Mouse (Mus musculus) cerebellum, postnatal 14 days (tissue): Measurements from ENCODE around the gene Crygb.

Experiments used
- DNase-seq, 2 experiments: peaks; one replicate each; pipeline ENCODE4 v3.0.0; 2021; ENCODE audit warnings: mixed read lengths in 2 of 2

The Crygb gene

DNA sequence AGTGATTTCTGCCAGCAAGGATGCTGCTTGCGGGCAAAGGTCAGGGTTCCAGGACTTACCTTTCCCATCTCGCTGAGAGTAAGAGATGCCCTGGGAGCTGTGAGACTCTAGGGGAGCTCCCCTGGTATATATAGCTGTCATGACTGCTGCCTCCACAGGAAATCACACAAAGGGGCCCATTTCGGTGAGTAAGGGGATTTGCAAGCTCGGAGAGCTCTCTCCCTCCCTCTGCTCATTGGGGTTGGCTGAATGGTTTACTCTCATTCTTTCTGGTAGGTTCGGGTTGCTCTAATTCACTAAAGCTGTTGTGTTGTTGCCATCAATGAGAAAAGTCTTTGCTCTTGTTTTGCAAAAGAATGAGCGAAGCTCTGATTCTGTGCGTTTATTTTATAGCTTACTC lies at the start of gene Crygb:
TSS of gene Crygb (minus strand) at position 101 of the 400 bp plus-strand sequence.
- no peak for DNase-seq

DNA sequence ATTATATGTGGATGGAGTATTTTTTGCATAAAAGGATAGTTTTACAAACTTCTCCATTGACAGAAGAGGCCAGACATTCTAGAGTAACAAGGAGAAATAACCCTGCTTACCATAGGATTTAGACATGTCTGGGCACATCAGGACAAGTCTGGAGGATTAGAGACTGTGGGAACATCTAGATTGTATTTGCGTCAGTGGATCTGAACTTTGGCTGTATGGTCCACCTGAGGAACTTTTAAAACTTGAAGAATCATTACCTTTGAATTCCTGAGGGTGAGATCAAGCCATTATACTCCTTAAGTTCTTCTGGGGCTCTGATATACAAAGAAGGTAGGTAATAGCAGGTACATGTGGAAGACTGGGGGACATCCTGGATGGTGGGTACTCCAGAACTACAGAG lies 49.6 kb upstream of the Crygb start:
- no peak for DNase-seq

DNA sequence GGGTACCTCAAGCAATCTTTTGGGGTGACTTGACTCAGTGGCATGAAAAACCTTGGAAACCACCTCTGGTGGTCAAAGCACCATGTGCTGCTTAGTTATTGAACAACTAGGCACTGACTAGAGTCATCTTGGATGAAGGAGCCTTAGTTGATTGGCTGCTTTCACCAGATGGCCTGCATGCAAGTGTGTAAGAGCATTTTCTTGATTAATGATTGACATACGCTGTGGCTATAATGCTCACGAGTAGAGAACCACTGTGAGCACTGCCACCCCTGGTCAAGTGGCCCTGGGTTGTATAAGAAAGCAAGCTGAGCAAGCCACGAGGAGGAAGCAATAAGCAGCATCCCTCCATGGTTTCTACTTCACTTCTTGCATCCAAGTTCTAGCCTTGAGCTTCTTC lies 48.1 kb upstream of the Crygb start:
- no peak for DNase-seq

DNA sequence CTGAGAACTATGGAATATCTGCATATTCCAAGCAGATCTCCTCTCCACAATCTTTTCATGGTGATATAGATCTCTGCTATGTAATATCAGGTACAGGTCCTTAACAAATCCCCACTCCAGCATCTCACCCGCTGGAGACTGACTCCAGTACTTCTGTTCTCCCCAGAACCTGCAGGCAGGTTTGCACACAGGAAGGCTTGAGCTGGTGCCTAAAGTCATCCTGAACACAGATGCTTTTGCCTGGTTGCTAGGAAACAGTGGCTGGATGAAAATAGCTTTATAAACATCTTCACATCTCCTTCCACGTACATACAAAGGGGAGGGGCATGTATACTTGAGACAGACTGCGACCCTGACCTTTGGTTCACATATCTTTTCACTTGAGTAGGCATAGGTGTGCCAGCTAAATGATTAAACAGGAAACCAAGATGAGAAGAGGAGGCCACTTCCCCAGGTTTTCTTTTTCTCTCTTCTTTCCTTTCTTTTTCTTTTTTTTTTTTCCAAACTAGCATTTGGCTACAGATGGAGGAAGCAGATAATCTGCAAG lies 47.6 kb upstream of the Crygb start:
- DNase-seq, result no peak

DNA sequence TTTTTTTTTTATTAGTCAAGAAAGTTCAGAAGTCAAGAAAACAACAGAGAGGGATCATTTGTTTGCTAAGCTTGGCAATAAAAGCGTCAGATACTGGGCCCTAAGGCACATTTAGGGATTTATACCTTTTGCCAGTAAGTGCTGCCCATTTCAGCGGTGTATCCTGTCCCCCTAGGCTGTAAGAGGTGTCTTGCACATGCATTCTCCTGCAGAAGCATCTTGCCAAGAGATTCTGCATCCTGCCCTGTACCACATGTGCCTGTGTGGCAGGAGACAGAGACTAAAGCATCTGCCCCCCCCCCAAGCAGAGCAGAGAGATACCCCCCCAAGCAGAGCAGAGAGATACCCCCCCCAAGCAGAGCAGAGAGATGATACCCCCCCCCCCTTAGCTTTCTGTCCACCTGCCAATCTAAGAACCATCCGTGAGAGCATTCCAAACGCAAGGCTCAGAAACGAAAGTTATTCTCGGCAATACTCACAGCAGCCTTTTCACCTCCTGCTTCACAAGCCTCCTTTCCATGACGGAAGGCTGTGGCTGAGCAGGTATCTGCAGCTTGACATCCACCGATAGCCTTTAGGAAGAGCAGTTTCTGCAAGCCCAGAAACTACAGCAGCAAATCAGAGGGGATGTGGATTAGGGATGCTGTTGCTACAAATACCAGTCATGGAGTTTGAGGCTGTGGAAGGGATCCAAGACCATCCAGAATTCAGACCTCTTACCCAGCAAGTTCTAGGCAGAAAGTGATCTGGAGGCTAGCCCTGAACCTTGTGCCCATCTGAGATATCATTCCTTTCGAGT lies 40.7 kb upstream of the Crygb start, which contains the start of gene D630023F18Rik:
TSS of gene D630023F18Rik (minus strand) at position 641 of the 799 bp plus-strand sequence.
- DNase-seq, result peak; percentile 42 to 59

DNA sequence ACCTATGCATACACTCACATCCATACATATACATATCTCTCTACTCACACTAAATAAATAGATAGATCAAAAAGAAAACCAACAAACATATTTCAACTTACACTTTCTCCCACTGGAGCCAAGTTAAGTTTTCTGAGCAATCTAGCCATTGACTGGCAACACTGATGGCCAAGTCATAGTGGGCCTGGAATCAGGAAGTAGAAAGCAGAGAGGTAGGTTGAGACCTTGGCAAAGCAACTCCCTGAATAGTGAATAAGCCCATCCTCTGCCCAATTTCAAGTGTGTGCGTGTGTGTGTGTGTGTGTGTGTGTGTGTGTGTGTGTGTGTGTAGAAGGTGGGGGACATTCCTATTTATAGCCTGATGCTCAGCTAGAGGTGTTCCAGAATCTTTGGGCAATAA lies 37.4 kb upstream of the Crygb start, which contains the start of gene Gm28845:
TSS of gene Gm28845 (minus strand) at position 121 of the 400 bp plus-strand sequence.
- no peak for DNase-seq

DNA sequence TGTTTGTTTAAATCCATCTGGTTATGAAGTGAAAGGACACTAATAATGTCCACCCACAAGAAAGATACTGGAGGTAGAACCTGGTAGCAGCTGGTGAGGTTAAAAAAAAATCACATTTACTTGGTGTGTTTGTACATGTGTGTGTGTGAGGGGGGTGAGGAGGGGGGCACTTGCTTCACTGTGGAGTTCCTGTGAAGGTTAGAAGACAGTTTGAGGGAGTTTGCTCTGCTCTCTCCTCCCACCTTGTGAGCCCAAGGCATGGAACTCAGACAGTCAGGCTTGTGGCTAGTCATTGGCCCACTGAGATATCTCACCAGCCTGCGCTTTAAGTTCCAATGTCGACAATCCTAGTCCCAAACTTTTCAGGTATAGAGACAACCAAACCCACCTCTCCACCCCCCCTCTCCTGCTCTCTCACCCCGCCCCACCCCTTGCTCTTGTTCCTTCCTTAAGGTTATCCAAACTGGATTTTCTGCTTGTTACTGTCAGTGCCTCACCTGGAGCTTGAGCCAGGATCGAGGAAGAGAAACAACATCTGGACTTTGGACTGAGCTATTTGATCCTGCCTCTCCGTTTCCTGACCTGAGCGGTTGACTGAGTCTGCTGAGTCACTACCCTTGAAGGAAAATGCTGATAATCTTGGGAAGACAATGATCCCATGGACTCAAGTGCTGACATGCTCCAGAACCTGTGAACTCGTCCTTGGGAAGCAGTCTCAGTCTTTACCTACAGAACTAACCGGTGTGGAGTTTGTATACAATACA lies 36.2 kb upstream of the Crygb start:
- DNase-seq, result no peak

DNA sequence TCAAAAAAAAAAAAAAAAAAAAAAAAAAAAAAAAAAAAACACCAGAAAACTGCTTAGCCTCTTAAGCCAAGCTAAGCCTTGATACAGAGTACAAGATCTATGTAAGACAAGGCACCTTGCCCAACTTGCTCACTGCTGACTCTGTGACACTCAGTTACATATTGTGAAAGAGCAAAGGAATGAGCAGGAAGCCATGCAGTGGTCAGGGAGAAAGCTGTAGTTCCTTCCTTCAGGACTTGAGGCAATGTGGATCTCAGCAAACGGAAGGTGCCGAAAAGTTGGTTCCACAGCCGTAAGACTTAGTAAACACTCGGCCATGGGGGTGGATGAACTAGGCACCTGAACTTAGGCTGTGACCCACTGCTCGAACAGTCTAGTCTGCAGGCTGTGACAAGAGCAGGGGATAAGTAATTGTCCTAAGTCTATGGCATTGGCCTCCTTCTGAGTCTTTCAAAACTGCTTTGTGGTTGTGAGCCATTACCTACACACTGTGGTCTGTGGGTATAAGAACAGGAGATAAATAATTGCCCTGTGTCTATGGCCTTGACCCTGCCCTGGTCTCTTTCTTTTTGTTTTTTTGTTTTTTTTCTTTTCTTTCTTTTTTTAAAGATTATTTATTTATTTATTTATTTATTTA lies 31.6 kb upstream of the Crygb start:
- no peak for DNase-seq

DNA sequence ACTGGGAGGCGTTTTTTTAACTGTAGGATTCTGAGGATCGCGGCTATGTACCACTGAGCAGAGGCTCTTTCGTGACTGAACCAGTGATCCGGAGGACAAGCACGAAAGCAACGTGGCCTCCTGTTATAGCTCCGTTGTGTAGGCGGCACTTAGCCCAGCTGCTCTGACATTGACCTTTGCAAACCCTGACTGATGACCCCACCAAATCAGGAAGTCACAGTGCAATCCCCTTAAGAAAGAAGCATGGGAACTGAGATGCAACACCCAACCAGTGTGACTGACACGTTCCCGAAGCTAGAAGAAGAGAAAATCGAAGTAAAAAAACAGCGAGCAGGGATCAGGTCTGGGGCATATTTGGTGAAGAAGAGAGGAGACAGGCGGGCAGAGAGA lies 30.7 kb upstream of the Crygb start:
- peak in 1 of 2 experiments; percentile 1 for DNase-seq

DNA sequence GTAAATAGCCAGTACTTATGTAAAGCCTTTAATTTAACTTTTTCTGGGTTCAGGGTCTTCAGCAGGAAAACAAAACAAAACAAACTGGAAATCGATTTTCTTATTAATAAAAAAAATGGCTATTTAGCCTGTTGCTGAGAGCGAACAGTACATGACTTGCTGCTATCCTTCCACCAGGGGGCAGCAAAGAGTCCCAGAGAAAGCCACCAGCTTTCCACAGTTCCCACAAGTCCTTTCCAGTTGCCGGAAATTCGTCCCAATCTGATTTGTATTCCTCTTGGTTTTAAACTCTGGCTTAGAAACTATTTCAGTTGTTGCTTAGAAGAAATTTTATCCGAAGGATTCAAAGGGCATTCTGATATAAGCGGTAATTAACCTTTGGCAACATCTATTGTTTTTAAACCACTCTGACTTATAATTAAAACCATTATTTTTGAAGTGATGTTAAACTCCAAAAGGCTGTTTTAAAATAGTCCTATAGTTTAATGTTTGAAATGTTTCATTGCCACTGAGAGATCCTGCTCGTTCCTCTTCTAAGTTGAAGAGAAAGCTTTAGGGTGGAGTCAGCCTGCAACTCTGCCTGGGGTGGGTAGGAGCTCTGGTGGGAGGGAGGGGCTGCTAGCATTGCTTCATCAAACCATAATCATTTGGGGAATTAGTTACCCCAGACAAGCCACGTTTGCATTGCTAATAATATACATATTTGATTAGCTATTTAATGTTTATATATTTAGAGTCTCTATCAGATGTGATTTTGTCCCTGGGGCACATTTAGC lies 30.1 kb upstream of the Crygb start:
- DNase-seq, result peak; percentile 85 to 87

DNA sequence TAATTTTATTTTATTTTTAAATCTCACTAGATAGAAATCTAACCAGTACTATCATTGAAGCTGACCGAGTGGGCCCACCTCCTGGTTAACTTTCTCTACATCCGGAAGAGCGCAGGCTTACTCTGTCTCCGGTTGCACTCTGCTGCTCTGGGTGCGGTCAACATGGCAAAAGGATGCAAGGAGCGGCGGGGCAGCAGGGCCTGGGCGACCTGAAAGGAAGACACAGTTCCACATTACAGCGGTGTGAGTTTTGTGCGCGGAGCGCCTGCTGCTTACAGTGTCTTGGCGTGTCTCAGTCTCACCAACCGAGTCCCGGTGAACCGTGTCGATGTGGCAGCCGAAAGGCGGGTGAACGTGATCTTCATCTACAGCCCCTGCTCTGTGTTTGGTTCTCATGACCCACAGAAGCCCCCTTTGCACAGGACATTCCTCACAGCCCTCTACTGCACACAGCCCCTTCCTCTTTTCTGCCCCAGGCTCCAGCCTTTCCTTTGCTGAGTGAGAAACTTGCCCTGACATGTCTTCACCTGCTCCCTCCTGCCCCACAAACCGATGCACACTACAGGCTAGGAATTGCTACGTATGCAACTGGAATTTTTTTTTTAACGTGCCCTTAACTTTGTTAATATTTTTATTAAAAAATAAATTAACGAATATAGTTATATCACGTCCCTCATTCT lies 27.8 kb upstream of the Crygb start:
- no peak for DNase-seq

DNA sequence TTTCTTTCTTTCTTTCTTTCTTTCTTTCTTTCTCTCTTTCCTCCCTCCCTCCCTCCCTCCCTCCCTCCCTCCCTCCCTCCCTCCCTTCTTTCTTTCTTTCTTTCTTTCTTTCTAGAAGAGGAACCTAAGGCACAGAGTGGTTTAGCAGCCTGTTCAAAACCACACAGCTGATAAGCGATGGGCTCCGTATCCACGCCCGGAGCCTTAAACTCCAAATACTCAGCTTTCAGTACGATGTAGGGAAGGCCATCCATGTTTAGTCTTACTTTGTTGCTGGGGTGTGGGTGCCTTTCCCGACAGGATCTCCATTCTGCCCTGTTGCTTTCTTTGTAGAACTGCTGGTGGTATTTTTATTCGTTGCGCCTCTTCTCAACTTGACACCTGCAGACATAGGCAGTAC lies 27.1 kb upstream of the Crygb start:
- no peak for DNase-seq

DNA sequence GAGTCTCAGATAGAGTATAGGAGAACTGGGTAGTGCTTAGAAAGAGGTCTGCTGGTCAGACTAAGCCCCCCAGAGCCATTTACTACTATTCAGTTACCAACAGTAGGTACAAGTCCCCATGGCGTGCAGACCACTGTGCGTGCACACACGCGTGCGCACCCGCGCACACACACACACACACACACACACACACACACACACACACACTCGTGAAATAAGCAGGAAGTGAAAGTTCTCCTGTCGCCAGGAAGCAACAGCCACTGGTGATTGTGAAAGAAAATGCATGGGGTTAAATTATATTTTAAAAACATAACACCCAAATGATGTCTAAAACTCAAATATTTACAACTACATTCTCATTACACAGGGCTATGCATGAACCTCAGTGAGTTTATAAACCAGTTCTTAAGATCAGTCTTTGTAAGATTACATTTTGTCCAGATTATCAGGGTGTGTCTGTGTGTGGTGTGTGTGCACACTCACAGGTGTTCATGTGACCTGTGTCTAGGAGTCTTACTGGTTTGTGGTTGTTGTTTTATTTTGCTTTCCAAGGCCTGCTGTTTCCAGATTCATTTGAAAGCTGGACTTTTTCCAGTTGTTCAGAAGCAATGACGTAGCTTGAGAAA lies 25.7 kb upstream of the Crygb start:
- no peak for DNase-seq

DNA sequence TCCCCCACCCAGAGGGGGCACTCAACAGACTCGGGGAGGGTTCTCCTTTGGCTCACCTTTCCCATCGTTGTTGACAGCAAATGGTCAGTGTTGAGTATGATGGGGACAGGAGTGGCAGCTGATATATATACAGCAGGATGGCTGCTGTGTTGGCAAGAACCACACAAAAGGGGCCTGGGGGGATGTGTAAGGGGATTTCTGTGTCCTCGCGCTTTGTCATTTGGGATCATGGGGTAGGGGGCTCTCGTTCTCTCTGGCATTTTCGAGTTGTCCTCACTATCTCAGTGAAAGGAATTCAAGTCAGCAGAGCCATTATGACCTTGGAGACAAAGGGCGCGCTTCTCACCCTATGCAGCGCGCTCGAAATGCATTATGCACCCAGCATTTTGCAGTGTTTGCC lies 21.2 kb upstream of the Crygb start, which contains the start of gene Cryga:
TSS of gene Cryga (minus strand) at position 101 of the 400 bp plus-strand sequence.
- DNase-seq, result no peak

DNA sequence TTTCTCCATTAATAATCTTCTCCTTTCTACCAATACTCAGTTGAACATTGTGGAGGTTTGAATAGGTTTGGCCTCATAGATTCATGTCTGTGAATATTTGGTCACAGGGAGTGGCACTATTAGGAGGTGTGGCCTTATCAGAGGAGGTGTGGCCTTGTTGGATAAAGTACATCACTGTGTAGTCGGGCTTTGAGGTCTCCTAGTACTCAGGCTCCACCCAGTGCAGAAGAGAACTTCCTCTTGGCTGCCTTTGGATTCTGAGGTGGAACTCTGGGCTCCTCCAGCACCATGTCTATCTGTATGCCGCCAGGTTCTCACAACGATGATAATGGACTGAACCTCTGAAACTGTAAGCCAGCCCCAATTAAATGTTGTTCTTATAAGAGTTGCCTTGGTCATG lies 14.9 kb upstream of the Crygb start:
- DNase-seq, result no peak

DNA sequence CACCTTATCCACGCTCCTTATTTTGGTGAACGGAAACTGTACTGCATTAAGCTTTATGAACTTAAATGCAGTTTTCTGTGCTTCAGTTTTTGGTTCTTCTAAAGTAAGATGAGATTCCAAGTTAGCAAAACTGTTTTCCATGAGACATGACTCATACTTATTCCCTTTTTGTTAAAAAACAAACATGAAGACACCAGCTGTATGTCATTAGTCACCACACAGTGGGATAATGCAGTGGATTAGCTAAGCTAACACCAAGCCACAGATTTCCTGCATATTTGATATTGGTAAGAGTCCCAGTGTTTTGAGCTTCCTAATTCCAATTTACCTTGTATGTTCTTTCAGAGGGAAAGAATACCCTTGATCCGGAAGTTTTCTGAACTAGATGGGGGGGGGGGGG lies 9.5 kb upstream of the Crygb start:
- no peak for DNase-seq

DNA sequence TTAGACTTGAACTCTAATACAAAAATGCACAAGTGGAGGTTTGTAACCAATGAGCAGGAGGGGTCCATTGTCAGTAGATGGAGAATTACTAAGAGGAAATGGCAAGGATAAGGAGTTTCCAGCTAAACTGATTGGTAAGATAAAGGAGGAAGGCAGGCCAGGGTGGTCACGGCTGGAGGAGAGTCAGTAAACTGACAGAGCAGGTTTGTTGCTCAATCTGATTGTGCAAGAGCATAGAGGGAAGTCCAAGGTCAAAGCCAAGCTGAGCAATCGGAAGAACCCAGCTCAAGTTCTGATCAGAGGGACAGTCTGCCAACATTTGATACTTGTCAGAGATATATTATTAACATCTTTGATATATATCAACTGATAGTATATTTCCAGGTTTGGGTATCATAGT lies 8.3 kb upstream of the Crygb start:
- DNase-seq, result no peak

DNA sequence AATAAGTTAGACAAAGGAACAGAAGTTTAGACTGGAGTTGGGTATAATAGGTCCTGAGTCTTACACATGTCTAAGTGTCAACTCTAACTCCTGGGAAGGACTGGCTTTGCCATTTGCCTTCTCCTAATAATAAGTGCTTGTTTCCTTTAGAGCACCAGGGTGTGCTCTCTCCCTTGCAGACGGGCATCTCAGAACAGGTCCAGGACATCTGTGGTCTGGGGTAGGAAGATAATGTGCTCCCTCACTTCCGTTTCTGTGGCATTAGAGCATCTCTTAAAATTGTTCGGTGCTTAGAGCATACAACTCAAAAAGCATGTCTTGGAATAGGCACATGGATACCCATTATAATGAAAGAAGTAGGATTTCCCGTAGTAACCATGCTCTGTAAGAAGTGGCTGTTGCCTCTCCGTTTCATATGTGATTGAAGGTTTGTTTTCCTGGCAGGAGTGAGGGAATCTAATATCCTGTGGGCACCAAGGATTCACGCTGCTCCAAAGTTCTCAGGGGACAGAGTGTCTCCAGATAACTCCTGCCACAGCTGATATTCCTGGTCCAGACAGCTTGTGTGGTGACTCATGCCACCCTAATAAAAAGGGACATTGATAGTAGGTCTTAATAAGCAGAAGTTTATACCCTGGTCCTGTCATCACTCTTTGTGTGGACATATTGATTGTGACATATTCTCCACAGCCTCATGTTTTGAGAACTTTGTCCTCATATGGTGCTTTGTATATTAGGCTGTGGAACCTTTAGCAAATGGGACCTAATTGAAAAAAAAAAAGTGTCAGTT lies 6.7 kb upstream of the Crygb start:
- DNase-seq, result no peak

DNA sequence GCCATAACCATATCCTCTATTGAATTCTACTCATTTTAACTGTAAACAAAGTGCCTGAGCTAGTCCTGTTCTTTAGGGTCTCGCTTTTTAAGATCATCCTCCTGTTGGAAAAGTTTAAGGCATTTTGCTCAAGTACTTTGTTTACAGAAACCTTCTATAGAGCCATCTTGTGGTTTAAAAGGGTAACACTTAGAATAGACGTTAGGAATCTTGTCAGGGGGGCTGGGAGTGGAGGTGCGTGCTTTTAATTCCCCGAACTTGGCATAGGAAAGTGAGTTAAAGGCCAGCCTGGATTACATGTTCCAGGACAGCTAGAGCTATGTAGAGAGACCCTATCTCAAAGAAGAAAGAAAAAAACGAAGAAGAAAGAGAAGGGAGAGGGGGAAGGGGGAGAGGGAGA lies 6.5 kb downstream of the Crygb start:
- DNase-seq, result no peak

DNA sequence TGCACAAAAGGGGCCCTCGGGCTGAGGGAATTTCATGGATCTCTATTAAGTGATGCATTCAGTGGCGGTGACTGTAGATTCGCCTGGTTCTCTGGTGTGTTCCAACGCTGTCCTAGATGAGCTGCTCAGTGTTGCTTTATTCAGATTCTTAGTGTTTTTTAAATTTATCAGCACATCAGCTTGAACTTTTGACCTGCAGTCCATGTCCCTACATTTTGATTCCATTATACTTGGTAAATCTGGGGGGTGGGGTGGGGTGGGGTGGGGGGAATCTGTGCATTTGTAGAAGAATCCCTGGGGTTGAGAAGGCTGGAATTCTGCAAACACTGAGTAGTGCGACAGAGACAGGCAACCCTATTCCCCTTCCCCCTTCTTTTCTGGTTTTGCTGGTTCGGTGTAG lies 8.5 kb downstream of the Crygb start, which contains the start of gene Crygc:
TSS of gene Crygc (minus strand) at position 101 of the 400 bp plus-strand sequence.
- DNase-seq, result no peak
